Mouse (Mus musculus) NIH3T3 (cell line): ENCODE data around the gene Acaa1b.

ENCODE experiments used
- DNase-seq: peaks from one replicate; pipeline ENCODE4 v3.0.0-alpha.2; 2012; ENCODE audit warnings: low read depth

Acaa1b gene

DNA sequence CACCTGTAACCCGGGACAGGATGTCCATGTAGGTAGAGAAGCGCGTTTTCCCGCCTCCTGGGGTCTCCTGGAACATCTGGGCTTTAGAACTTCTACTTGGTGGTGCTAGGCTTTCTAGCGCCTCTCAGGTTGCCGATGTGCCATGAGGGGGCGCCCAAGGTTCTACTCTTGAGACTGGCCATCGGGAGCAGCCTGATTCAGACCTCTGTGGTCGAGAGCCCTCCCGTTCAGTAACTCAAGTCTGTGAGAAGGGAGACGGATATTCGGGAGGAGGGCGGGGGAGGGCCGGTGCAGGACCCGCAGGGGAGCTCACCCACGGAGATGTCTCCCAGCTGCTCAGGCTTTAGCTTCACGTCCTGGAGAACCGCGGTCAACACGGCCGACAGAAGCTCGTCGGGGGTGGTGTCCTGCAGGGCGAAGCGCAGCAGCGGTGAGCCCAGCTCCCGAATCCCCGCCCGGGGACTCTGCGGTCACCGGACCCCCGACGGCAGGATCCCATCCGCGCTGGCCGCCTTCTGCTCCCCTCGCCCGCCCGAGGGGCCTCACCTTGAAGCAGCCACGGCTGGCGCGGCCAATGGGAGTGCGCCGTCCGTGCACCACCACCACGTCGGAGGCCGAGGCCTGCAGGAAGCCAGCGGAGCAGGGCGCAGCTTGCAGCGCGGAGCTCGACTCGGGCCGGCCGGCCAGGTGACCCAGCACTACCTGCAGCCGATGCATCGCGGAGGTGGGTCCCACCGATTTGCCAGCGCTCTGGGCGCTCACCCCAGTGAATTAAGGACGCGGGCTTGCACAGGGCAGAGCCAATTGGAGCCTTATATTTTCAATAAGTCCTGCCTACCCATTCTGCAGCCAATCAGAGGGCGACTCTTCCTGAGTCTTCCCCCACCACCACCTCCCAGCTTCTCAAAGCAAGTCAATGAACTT, at the start of gene Acaa1b:
Acaa1b (minus strand) TSS at position 816 of the 924 bp plus-strand sequence.
- DNase-seq, result peak; percentile 84

DNA sequence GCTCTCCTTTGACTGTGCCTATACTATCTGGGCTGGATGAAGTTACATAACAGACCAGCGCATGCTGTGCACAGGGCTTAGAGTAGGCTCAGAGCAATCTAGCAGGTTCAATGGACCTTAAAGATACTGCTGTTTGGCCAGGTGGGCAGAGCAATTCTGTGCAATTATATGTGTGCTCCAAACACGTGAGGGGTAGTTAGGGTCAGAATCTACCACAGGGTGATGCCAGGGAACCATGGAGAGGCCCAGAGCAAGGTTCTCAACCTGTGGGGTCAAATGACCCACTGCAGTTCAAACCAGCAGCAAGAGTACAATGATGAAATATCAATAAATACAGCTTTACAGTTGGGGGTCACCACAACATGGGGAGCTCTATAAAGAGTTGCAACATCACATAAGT, 49.8 kb upstream of the Acaa1b start:
- DNase-seq, result no peak

DNA sequence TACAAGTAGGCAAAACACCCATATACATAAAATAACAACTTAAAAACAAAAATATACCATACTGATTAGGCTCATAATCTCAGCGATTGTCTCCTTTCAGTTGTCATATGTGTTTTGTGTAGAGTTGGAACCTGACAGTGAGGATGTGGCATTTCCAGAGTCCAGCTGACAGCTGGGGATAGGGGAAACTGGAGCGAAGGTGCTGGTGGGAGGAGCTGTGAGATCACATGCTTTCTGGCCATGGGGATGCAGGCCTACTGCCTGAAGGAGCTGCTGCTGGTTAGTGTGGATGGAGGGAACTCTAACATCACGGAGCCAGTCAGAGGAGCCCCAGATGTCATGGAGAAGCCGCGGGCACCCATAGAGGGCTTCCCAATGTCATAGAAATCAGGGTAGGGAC, 48.9 kb upstream of the Acaa1b start:
- DNase-seq, result no peak

DNA sequence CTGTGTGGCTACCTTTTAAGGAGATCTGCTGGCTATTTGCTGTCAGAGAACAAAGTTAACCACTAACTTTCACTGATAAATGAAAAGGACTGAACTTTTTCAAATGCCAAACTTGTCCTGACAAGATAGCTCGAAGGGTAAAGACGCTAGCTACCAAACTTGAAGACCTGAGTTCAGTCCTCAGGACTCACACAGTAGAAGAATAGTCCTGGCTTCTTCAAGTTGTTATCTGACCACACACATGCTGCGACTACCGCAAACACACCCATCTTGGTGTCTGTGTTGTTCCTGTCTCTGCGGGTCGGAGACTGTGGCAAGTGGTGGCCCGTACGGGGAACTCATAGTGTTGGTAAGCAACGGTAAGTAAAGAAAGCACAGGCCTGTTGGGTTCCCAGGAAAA, 46.7 kb upstream of the Acaa1b start:
- DNase-seq, result no peak

DNA sequence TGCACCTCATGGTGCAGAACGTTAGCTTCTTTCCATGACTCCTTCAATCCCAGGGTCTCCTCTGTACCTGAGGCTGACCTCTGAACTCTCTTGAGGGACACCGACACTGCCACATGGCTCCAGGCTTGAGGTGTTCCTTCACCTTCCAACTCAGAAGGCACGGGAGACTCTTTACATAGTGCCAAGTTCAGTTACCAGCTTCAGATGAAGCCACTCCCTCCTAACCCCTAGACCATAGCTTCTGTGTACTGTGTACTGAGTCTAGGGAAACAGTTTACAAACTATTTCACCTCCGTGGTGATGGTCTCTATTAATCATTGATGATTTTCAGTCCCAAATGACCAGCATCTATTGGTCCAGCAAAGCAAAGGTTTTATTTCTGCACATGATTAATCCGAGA, 44.8 kb upstream of the Acaa1b start:
- DNase-seq, result no peak

DNA sequence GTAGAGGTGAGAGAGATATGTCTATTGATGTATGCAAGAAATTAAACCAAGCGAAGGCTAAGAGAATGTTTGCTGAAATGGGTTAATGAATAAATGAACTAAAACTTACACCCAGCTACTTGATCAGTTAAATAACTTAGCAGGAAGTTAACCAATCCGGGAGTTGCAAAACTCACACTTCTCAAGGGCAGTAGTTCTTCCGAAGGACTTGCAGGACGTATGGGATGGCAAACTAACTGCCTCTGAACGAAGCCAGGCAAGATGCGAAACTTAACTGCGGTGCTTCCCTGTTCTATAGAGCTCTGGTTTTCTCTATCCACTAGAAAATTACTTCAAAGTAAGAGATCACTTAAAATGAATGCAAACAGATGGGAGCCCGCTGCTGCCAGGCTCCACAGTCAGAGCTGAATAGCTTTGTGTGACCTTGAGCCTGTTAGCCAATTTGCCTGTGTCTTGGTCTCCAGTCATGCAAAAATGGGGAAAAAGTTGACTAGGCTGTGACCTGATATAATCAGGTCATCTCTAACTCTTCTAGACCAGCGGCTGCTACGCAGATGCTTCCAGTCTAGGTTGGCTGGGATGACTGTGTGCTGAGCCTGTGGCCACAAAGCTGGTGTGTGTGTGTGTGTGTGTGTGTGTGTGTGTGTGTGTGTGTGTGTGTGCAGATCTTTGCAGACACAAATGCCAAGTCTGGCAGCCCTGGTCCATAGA, 42.4 kb upstream of the Acaa1b start:
- DNase-seq, result peak; percentile 25

DNA sequence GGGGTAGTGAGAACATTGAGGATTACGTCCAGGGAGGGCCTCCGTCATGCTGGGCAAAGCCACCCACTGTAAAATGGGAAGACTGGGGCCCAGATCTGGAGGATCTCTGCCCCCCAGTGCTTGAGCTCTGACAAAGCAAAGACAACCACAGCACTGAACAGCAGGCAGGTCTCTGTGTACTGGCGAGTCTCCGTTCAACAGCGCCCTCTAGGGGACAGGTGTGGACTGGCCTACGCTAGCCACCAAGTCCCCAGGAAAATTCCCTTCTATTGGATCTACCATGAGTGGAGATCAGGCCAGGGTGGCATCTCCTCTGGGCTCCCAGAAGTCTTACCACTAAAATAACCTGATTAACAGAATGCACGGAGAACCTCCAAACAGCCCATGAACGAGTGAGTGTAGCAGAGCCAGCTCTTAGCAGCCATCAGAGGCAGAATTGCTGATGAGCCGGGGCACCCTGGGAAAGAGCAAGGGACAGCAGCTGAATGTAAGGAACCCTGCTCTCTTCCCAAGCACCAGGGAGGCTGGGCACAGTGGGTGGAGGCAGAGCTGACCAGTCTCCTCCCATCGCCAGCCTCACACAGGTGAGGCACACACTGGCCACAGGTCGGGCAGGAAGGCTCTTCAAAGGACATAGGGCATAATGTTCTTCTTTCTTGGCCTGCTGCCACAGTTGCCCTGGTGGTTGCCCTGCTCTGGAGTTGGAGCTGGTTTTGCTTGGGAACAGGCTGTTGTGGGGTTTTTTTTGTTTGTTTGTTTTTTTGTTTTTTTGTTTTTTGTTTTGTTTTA, 35.5 kb upstream of the Acaa1b start:
- no peak for DNase-seq

DNA sequence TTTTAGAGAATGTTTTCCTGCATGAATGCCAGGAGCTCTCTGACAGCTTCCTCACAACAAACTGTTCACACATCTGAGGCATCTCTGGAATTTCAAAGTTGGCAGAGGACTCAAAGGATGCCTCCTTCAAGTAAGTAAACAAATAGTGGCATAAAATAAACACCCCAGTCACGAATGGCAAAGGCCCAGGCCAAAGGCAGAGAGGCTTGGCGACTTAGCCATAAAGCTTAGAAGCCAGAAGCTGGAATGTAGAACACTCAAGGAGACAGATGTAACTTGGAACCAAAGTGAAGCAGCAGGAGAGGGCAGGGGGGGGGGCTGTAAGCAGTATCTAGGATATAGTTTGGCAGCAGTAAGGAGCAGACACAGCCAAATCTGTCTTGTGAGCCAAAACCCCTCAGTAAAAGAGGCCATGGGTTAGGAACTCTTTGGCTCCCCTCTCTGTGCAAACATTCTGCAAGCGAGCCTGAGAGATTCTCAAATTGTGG, 24.4 kb upstream of the Acaa1b start:
- DNase-seq, result peak; percentile 80

DNA sequence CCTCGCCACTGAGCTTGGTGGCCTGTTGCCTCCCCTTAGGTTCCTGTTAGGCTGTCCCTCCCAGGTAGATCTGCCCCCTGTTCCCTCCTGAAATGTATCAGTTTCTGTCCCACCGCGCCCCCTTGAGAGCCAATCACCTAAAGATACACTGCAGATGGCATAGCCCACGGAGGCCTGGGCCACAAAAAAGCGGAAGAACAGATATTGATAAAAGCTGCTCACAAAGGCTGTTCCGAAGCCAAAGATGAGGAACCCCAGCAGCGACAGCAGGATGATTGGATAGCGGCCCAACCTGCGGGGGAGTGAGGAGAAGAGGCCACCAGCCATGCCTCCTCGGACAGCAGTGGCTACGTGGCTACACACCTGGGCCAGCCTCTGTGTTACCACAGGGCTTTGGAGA, 22.4 kb upstream of the Acaa1b start:
- DNase-seq, result no peak

DNA sequence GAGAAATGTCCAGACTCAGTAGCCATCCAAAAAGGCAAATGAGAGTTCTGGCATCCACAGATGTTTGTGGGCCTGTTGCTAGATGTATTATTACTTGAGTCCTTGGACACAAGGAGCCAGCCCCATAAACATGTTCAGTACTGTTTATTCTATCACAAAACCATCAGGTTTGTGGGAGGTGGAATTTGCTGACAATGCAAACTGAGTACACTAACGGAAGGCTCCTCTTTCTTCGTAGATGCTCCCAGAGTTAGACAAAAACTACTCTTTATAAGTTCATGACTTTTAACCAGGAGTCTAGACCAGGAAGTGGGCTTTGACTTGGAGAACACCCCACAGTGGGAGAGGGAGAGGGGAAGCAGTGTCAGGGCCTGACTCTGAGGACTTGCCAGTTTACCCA, 10.7 kb upstream of the Acaa1b start:
- no peak for DNase-seq

DNA sequence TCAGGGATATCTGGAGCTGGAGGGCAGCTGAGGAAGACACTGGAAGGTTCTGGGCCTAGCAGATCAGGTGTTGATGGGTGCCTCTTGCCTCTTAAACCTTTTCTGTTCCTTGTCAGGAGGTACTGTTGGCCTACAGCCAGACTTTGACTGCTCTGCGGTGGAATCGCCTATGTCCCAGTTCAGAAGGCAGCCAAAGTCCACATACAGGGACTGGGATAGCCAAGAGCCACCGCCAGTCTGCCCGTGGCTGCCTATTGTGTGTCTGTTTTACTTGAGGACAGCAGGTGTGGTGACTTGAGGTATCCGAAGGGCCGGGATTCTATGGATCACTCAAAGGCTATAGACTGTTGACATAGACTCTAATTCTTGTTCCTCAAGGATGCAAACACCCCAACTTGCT, 8.7 kb upstream of the Acaa1b start:
- no peak for DNase-seq

DNA sequence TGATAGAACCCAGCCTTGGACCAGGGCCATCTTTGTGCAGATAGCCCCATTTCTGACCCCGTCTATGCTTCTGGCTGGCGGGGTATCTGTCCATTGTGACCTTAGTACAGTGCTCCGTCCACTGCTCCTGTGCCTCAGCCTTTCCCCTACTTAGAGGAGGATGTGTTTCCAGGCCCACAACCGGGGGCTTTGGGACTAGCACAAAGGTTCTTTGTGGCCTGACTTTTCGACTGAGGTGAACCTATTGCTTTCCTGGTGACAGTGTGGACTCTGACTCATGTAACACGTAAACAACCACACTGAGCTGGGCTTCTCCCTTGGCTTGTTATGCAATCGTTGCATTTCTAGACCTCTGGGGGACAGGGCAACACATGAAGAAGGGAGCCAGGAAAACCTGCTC, 7.8 kb upstream of the Acaa1b start:
- DNase-seq, result peak; percentile 3

DNA sequence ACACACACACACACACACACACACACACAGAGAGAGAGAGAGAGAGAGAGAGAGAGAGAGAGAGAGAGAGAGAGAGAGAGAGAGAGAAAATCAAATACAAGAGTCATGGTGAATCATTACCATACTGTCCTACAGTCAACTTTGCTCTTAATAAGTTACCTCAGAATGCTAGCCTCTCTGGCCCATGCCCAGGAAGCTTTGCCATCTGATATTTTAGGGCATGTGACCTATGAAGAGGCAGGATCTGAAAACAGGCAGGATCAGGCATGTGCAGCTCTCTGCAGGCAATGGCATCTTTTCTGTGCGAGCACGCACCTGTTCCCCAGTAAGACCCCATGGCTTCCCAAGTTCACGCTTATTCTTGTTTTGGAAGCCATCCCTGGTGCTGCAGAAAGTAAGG, 3.8 kb upstream of the Acaa1b start:
- DNase-seq, result no peak

DNA sequence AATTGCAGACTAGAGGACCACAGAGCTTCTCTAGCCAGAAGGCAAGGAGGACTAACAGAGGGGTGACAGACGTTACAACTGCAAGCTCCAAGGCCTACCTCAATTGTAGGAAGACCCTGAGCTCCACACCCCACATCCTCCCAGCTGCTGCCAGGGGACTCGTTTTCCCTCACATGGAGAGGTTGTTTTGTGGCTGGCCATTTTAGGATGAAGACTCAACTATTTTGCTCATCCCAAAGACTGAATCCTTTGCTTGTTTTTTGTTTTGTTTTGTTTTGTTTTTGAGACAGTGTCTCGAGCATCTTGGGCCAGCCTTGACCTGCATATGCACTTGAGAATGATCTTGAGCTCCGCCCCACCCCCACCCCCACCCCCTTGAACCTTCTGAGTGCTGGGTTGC, 2.0 kb upstream of the Acaa1b start, which contains the start of gene Gm47289:
Gm47289 (plus strand) TSS at position 301 of the 400 bp plus-strand sequence.
- DNase-seq, result no peak

DNA sequence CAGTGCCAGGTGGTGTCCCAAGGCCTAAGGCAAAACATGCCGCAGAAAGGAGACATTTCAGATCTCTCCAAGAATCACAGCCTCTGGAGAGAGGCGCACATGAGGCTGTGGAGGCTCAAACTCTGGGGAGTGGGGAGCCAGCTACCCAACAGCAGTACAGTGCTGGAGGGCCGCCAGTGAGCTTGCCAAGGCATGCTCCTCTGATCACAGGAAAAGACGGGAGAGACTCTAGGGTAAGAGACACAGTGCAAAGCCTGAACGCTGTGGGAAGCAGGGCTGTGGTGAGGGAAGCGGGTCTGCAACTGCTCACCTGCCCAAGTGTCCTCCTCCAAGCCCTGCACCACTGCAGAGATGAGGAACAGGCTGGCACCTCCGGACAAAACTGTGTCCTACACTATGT, 1.1 kb downstream of the Acaa1b start:
- peak; percentile 25 for DNase-seq

DNA sequence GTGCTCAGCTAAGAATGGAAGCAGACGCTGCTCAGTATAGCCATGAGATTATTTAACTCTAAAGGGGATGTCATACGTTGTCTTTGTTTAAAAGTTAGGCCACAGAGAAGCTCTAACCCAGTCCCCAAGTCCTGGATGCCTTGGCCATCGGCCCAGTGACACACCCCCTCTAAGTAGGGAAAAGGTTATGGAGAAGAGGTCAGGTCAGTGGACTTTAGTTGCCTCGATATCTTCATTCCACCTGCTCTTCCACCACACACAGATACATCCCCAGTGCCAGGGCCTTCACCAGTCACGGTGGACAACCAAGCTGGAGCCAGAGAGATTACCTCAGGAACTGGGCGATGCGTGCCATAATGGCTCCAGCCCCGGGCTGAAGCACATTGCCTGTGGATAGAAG, 1.5 kb downstream of the Acaa1b start:
- no peak for DNase-seq

DNA sequence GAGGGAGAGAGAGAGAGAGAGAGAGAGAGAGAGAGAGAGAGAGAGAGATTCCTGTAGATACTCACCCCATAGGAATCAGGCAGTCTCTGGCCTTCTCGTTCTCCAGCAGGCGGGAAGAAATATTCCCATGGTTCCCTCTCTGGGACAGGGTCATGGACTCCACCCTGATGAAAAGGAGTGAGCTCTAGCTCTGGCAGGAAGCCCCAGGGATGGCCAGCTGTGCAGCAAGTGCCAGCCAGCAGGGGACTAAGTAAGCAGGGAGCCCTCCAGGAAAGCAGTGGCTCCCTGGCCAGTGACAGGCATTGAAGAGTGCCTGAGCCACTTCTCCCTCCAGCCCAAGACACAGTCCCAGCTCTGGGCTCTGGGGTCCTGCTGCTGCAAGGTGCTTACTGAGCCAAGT, 5.1 kb downstream of the Acaa1b start:
- no peak for DNase-seq

DNA sequence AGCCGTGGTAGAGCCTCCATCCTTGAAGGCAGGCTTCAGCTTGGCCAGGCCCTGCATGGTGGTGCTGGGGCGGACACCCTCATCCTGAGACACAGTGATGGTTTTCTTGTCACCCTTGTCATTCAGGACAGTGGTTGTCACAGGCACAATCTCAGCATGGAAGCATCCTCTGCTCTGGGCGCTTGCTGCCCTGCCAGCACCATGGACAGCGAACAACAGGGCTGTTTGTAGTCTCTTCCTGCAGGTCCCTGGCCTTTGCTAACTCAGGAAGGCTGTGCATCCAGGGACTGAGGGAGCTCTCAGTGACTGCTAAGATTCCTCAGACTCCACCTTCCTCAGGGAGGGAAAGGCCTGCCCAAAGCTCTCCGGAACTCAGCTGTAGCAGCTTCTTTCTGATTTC, 7.3 kb downstream of the Acaa1b start:
- peak; percentile 81 for DNase-seq

DNA sequence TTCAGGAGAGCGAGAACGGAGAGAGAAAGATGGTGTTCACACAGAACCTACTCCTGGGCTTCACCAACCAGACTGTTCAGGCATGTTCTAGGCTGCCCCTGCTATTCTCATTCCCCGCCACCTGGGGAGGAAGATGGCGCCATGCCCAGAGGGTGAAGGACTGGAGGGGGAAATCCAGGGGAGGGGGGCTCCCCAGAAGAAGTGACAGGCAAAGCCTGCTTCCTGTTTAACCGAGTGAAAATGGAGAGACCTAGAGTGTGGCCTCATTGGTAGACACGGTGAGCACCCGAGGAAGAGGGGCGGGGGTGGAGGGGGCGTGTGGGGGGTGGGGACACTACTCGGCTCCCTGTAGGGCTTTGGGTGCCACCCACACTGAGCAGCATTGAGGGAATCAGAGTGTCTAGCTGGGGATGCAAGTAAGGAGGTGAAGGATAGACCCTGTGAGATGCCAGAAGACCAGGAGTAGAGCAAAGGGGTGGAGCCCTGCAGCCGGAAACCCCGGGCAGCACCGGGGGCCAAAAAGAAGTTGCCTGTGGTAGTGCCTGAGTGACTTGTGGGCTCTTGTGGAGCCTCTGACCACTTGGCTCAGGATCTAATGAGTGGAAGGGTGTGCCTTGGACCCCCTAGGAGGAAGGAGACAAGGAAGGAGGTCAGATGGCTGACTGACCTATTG, 10.7 kb downstream of the Acaa1b start:
- no peak for DNase-seq

DNA sequence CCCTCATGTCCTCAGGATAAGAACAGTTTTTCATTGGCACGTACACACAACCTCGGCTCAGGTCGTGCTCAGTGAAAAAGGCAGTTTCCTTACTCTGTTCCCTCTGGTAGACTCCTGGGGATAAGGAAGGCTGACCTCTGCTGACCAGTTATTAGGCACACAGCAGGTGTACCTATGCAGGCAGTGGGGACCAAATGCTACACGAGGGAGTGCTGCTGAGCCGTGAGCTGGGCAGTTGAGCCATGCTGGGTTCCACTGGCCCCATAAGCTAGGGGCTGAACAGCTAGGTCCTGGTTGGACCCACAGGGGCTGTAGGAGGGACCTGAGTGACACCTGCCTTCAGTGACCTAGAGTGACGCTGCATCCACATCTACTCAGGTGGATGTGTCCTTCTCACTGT, 11.3 kb downstream of the Acaa1b start:
- DNase-seq, result no peak

DNA sequence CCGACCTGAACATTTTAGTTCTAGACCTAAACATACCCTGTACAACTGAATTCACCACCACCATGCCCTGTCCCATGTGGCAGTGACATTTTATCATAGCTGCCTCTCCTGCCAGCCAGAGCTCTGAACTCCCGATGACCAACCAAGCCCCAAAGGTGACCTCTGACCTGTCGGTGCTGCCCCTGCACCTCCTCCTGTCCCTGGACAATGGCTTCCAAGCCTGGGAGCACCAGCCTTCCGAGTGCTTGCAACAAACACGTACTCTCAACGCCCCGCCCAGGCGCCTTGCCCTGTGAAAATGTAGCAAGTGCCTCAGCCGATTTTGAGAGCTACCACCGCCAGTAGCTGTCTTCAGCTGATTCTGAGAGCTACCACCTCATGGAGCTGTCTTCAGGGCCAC, 11.8 kb downstream of the Acaa1b start:
- DNase-seq, result no peak

DNA sequence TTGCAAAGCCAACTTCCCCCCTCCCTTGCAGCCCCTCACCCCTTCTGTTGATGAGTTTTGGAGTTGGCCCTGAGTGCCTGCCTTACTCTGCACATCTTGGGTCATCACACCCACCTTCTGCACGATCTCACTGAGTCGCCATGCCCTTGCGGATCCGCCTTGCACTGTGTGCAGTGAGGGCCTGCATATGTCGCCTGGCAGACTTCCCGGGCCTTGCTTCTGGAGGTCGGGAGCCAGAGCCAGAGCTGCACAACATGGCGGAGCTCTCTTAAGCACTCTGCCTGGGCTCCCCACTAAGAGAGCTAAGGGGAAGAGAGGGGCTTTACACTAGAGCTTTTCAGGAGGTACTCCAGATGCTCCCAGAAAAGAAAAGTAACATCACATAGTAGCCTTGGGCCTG, 12.2 kb downstream of the Acaa1b start:
- DNase-seq, result peak; percentile 17
